Mouse (Mus musculus) brain, embryonic 14.5 days (tissue): Measurements from ENCODE around the gene Cox7a1.

ENCODE experiments used
- CTCF ChIP-seq: fragments of 200-500 bp; IDR thresholded peaks from 2 replicates; pipeline ENCODE4 v1.5.1; 2012; ENCODE audit warnings: inconsistent platforms, mild to moderate bottlenecking, moderate library complexity, borderline replicate concordance; ENCODE audit not compliant: insufficient read depth, insufficient read length; ENCODE audit errors: extremely low read depth
- POLR2A ChIP-seq: fragments of 200-500 bp; IDR thresholded peaks from 2 replicates; pipeline ENCODE4 v1.6.1; 2012; ENCODE audit warnings: mild to moderate bottlenecking, inconsistent platforms, borderline replicate concordance; ENCODE audit not compliant: poor library complexity, insufficient read depth, insufficient read length, severe bottlenecking; ENCODE audit errors: extremely low read depth

DNA sequence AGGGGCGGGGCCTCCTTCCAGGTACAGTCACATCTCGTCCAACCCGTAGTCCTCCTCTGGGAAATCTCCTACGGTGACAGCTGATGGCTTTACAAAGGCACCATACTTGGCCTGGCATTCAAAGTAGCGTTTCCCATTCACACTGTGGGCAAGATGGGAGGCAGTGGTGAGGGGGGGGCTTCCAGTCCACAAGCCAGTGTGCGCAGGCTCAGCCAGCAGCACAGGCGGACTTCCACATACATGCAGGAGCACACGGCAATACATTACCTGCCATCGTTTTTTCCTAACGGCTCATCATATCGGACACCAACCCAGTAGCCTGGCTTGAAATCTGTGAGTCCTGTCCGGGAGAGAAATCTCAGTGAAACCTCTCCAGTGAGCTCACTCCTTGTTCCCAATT lies 40.3 kb downstream of the Cox7a1 start:
- TF ChIP-seq CTCF: no peak
- TF ChIP-seq POLR2A: no peak
